Mouse (Mus musculus) limb, embryonic 11.5 days (tissue): ENCODE measurements around the gene Lonrf3. TPM values are rescaled to one million over a fixed set of nuclear protein-coding genes. Genes with fewer than 3 reads are reported as not detected.

ENCODE experiments used
- ATAC-seq: fragments of 200-750 bp; cut with Nextera tagmentation; 2 replicates; pipeline ENCODE4 v1.8.0; 2017; ENCODE audit warnings: low read depth; ENCODE audit not compliant: insufficient number of reproducible peaks, low FRiP score, low TSS enrichment
- DNase-seq: peaks from one replicate; pipeline ENCODE4 v3.0.0-alpha.2; 2015; ENCODE audit warnings: low spot score
- H3K27ac ChIP-seq: fragments of 300-500 bp; sonication (generic); replicated peaks from 2 replicates; pipeline ENCODE4 v1.5.1; 2014; ENCODE audit warnings: low read depth, mild to moderate bottlenecking, low read length
- H3K27me3 ChIP-seq: fragments of 300-500 bp; sonication (generic); 2 replicates; pipeline ENCODE4 v1.6.1; 2014; ENCODE audit warnings: mild to moderate bottlenecking, low read length, mixed read lengths; ENCODE audit not compliant: control insufficient read depth, insufficient read depth
- H3K36me3 ChIP-seq: fragments of 300-500 bp; sonication (generic); 2 replicates; pipeline ENCODE4 v1.6.1; 2014; ENCODE audit warnings: mild to moderate bottlenecking, low read length, moderate library complexity, mixed read lengths; ENCODE audit not compliant: control insufficient read depth, insufficient read depth
- H3K4me1 ChIP-seq: fragments of 300-500 bp; sonication (generic); 2 replicates; pipeline ENCODE4 v1.6.1; 2014; ENCODE audit warnings: low read length, mixed read lengths; ENCODE audit not compliant: control insufficient read depth, insufficient read depth
- H3K4me2 ChIP-seq: fragments of 300-500 bp; sonication (generic); 2 replicates; pipeline ENCODE4 v1.6.1; 2014; ENCODE audit warnings: low read depth, mild to moderate bottlenecking, moderate library complexity; ENCODE audit not compliant: severe bottlenecking
- H3K4me3 ChIP-seq: fragments of 300-500 bp; sonication (generic); 2 replicates; pipeline ENCODE4 v1.5.1; 2014; ENCODE audit warnings: low read depth, low read length
- H3K9ac ChIP-seq: fragments of 300-500 bp; sonication (generic); 2 replicates; pipeline ENCODE4 v1.6.1; 2014; ENCODE audit warnings: mild to moderate bottlenecking, low read length
- H3K9me3 ChIP-seq: fragments of 300-500 bp; sonication (generic); 2 replicates; pipeline ENCODE4 v1.6.1; 2016; ENCODE audit warnings: low read length; ENCODE audit not compliant: control insufficient read depth
- WGBS: fragments of 180-500 bp; shearing (Covaris S2); extraction: QIAGEN DNeasy Blood & Tissue Kit; methylation state at CpG from one replicate; pipeline ENCODE4 v1.1.7; 2014; 5-methylcytosine and 5-hydroxymethylcytosine counted together
- microRNA-seq: library from miRNA; unstranded; fragments of <30 nt; microRNA quantifications from one replicate; pipeline ENCODE4, GENCODE M21; 2016
- polyA plus RNA-seq: library from polyadenylated mRNA; unstranded; fragments of >200 nt; fragmentation: Nextera tagmentation; extraction: Ambion mirVana; gene quantifications from 2 replicates; pipeline ENCODE4 v1.2.1, GENCODE M21; 2014

Lonrf3 gene
- polyA plus RNA-seq, 1 experiment from 2014 or later: 0.11 TPM

DNA sequence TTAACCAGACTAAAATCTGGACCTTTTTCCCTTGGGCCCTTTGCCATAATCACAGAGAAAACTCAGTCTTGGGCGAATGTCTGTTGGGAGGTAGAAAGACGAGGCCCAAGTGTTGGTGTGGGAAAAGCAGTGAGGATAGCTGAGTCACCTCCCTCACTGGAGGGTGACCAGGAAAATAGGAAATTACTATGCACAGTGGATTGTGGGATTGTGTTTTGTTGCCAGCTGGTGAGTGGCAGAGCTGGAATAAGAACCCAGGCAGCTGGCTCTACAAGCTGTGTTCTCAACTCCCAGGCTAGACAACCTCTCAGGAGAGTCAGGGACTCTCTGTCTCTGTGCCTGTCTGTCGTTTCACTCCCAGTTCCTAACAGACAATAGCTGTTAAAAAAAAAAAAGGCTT is 61.8 kb downstream of the Lonrf3 start:
- Histone ChIP-seq H3K4me2 (no peak overlapping the region), H3K36me3 (no peaks in the 10 kb centered on the region), H3K4me1 (no peaks in the 10 kb centered on the region), H3K9ac (no peak overlapping the region), H3K4me3 (no peak overlapping the region), H3K9me3 (no peaks in the 10 kb centered on the region), H3K27me3 (no peaks in the 10 kb centered on the region), H3K27ac (no peak overlapping the region)
- WGBS: 73% methylated on average over 3 of the region's 3 CpGs
- DNase-seq (no peak), ATAC-seq (no peak)

DNA sequence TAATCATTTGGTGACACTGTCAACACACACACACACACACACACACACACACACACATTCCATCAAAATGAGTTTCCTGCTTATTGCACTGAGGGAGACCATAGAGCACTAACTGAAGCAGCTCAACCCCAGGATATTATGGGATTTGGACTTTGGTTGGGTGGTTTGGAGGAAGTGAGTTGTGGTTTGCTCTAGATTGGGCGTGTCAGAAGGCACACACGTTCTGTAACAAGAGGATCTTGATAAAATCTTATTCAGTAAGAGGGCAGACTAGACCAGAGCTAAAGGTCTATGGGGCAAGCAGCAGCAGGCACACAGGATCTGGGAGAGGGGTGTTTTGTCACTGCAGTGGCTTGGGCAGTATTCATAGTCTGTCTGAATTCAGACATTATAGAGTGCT is 62.4 kb downstream of the Lonrf3 start:
- no peak overlapping the region for H3K4me2 ChIP-seq
- H3K4me3 ChIP-seq: no peak overlapping the region
- no peaks in the 10 kb centered on the region for H3K9me3 ChIP-seq
- ATAC-seq (no peak), DNase-seq (no peak)
- no peaks in the 10 kb centered on the region for H3K36me3 ChIP-seq
- WGBS: 67% methylated on average over 2 of the region's 2 CpGs
- no peaks in the 10 kb centered on the region for H3K4me1 ChIP-seq
- H3K9ac ChIP-seq: no peak overlapping the region
- no peak overlapping the region for H3K27ac ChIP-seq
- H3K27me3 ChIP-seq: no peaks in the 10 kb centered on the region

DNA sequence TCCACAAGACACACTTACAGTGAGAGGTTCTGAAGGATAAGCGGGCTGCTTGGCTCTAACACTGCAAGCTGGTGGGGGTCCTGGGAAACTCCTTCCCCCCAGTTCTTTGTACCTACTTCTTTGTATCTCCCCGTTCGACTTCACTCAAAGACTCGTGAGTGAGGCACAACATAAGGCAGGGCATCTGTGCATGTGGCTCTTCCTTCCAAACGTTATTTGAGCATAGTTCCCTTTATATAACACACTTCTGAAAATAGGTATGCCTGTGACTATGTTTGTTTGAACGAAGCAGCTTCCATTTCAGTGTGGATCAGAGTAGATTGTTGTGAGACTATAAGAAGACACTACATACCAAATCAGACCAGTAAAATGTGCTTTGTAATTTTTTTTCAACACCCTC is 64.5 kb downstream of the Lonrf3 start:
- Histone ChIP-seq H3K4me3 (no peak overlapping the region), H3K9ac (no peak overlapping the region), H3K4me1 (no peaks in the 10 kb centered on the region), H3K36me3 (no peaks in the 10 kb centered on the region), H3K9me3 (no peaks in the 10 kb centered on the region), H3K4me2 (no peak overlapping the region), H3K27ac (no peak overlapping the region), H3K27me3 (no peaks in the 10 kb centered on the region)
- 77% methylated on average over 6 of the region's 6 CpGs for WGBS
- ATAC-seq: no peak
- DNase-seq: no peak

GRCm38 (mm10) chrX:36393279-36393678 is 65.1 kb downstream of the Lonrf3 start:
- no peaks in the 10 kb centered on the region for H3K36me3 ChIP-seq
- WGBS: 33% methylated on average over 6 of the region's 6 CpGs
- H3K4me1 ChIP-seq: no peaks in the 10 kb centered on the region
- no peak overlapping the region for H3K27ac ChIP-seq
- no peak for ATAC-seq
- no peak for DNase-seq
- no peak overlapping the region for H3K4me3 ChIP-seq
- no peaks in the 10 kb centered on the region for H3K27me3 ChIP-seq
- H3K9ac ChIP-seq: no peak overlapping the region
- H3K4me2 ChIP-seq: no peak overlapping the region
- H3K9me3 ChIP-seq: no peaks in the 10 kb centered on the region

- no peaks in the 10 kb centered on the region for H3K27me3 ChIP-seq
- H3K27ac ChIP-seq: no peak within 1 kb of the TSS
- no peak for DNase-seq
- no peak within 1 kb of the TSS for H3K4me2 ChIP-seq
- no peak within 1 kb of the TSS for H3K4me3 ChIP-seq
- no peaks in the 10 kb centered on the region for H3K9me3 ChIP-seq
- H3K36me3 ChIP-seq: no peaks in the 10 kb centered on the region
- ATAC-seq: no peak
- 94% methylated on average over 13 of the region's 13 CpGs for WGBS
- no peak within 1 kb of the TSS for H3K9ac ChIP-seq
- H3K4me1 ChIP-seq: no peaks in the 10 kb centered on the region
Observed at GRCm38 (mm10) chrX:36400980-36401379, 72.8 kb downstream of the Lonrf3 start, which contains the start of gene Gm6268. Gm6268 (plus strand) TSS chrX:36401280.

- Histone ChIP-seq H3K4me1 (no peaks in the 10 kb centered on the region), H3K27ac (no peak overlapping the region), H3K36me3 (no peaks in the 10 kb centered on the region), H3K9me3 (no peaks in the 10 kb centered on the region), H3K4me2 (no peak overlapping the region), H3K4me3 (no peak overlapping the region), H3K27me3 (no peaks in the 10 kb centered on the region), H3K9ac (no peak overlapping the region)
- no peak for DNase-seq
- ATAC-seq: no peak
- 67% methylated on average over 6 of the region's 6 CpGs for WGBS
Observed at GRCm38 (mm10) chrX:36402316-36402715, 74.2 kb downstream of the Lonrf3 start.

Small RNA genes lying within 50 kb of the gene (microRNA-seq; reads per million reads assigned to microRNA genes)
- gene Gm44485: not detected

Other genes starting within 250 kb of the Lonrf3 start
- 4.0 and 4.3 TPM in 2 replicates for gene Il13ra1, start 216.2 kb upstream of the Lonrf3 start, polyA plus RNA-seq
- 7.8 and 8.8 TPM in 2 replicates for gene Zcchc12, start 132.4 kb upstream of the Lonrf3 start, polyA plus RNA-seq
- not detected in 2 replicates for gene Gm6268, start 72.9 kb downstream of the Lonrf3 start, polyA plus RNA-seq
- not detected in 2 replicates for gene Gm14569, start 163.5 kb downstream of the Lonrf3 start, polyA plus RNA-seq